Mouse (Mus musculus) erythroblast, embryonic 14.5 days (primary cell): Measurements from ENCODE around the gene Slc4a11. TPM values are rescaled to one million over a fixed set of nuclear protein-coding genes. Genes with fewer than 3 reads are reported as not detected.

Experiments used
- H3K27me3 ChIP-seq: 2 replicates; pipeline ENCODE4 v1.6.1; 2012; ENCODE audit warnings: inconsistent platforms; ENCODE audit not compliant: control insufficient read depth
- H3K36me3 ChIP-seq: 2 replicates; pipeline ENCODE4 v1.6.1; 2012; ENCODE audit warnings: mild to moderate bottlenecking, inconsistent platforms; ENCODE audit not compliant: control insufficient read depth
- H3K4me1 ChIP-seq: 2 replicates; pipeline ENCODE4 v1.6.1; 2012; ENCODE audit warnings: inconsistent platforms; ENCODE audit not compliant: control insufficient read depth
- H3K4me3 ChIP-seq: replicated peaks from 2 replicates; pipeline ENCODE3; 2012; ENCODE audit warnings: moderate library complexity, mild to moderate bottlenecking, inconsistent platforms
- H3K9me3 ChIP-seq: 2 replicates; pipeline ENCODE4 v1.6.1; 2012; ENCODE audit warnings: low read length, inconsistent platforms, mixed read lengths; ENCODE audit not compliant: control insufficient read depth
- GATA1 ChIP-seq: IDR thresholded peaks from 2 replicates; pipeline ENCODE4 v1.6.1; 2012; ENCODE audit warnings: low read length, inconsistent platforms, mixed read lengths
- TAL1 ChIP-seq: IDR thresholded peaks from 3 replicates; pipeline ENCODE4 v1.6.1; 2012; ENCODE audit warnings: low read length, inconsistent platforms, mixed read lengths
- polyA plus RNA-seq: library from polyadenylated mRNA; stranded (reverse); fragments of >175 nt; gene quantifications from 2 replicates; pipeline ENCODE4 v1.2.3, GENCODE M21; 2012

Slc4a11 gene
- polyA plus RNA-seq, 1 experiment: not detected

- Histone ChIP-seq H3K4me3 (no peak overlapping the region), H3K9me3 (0 out of 2 replicates have a peak, but pooled peaks cover 2% of the 10 kb centered on the region), H3K4me1 (no peaks in the 10 kb centered on the region), H3K27me3 (no peaks in the 10 kb centered on the region), H3K36me3 (peaks cover 63% of the 10 kb centered on the region)
- no peak for TF ChIP-seq GATA1
- no peak for TF ChIP-seq TAL1
These were observed 30.4 kb upstream of the Slc4a11 start for GRCm38 (mm10) chr2:130727752-130728151.

GRCm38 (mm10) chr2:130724369-130724768, 27.1 kb upstream of the Slc4a11 start:
- Histone ChIP-seq H3K4me1 (no peaks in the 10 kb centered on the region), H3K9me3 (0 out of 2 replicates have a peak, but pooled peaks cover under 1% of the 10 kb centered on the region), H3K27me3 (no peaks in the 10 kb centered on the region), H3K4me3 (no peak overlapping the region), H3K36me3 (peaks cover 49% of the 10 kb centered on the region)
- no peak for TF ChIP-seq GATA1
- no peak for TF ChIP-seq TAL1

- no peak for TF ChIP-seq GATA1
- TF ChIP-seq TAL1: no peak
- Histone ChIP-seq H3K9me3 (no peaks in the 10 kb centered on the region), H3K36me3 (peaks cover 26% of the 10 kb centered on the region), H3K4me3 (no peak overlapping the region), H3K27me3 (no peaks in the 10 kb centered on the region), H3K4me1 (no peaks in the 10 kb centered on the region)
These were observed 20.6 kb upstream of the Slc4a11 start for GRCm38 (mm10) chr2:130717951-130718350.

- Histone ChIP-seq H3K4me3 (no peak overlapping the region), H3K27me3 (no peaks in the 10 kb centered on the region), H3K36me3 (peaks cover 7% of the 10 kb centered on the region), H3K9me3 (no peaks in the 10 kb centered on the region), H3K4me1 (no peaks in the 10 kb centered on the region)
- TF ChIP-seq GATA1: no peak
These were observed 9.7 kb upstream of the Slc4a11 start for GRCm38 (mm10) chr2:130707057-130707456.

- no peaks in the 10 kb centered on the region for H3K9me3 ChIP-seq
- H3K4me3 ChIP-seq: no peak overlapping the region
- peaks cover 7% of the 10 kb centered on the region for H3K36me3 ChIP-seq
- no peaks in the 10 kb centered on the region for H3K27me3 ChIP-seq
- TF ChIP-seq TAL1: no peak
- TF ChIP-seq GATA1: no peak
- H3K4me1 ChIP-seq: no peaks in the 10 kb centered on the region
These were observed 9.3 kb upstream of the Slc4a11 start for GRCm38 (mm10) chr2:130706602-130707001.

GRCm38 (mm10) chr2:130705178-130705577, 7.9 kb upstream of the Slc4a11 start:
- peaks cover 7% of the 10 kb centered on the region for H3K36me3 ChIP-seq
- peaks cover 3% of the 10 kb centered on the region for H3K27me3 ChIP-seq
- no peak overlapping the region for H3K4me3 ChIP-seq
- no peak for TF ChIP-seq TAL1
- TF ChIP-seq GATA1: no peak
- H3K9me3 ChIP-seq: no peaks in the 10 kb centered on the region
- H3K4me1 ChIP-seq: no peaks in the 10 kb centered on the region

GRCm38 (mm10) chr2:130704040-130705001, 7.0 kb upstream of the Slc4a11 start:
- no peak for TF ChIP-seq GATA1
- no peak for TF ChIP-seq TAL1

GRCm38 (mm10) chr2:130697821-130698266, 525 bp upstream of the Slc4a11 start:
- Histone ChIP-seq H3K9me3 (no peaks in the 10 kb centered on the region; the same call in 1 of the 2 replicates), H3K4me3 (peak overlapping the region; percentile 34), H3K36me3 (no peaks in the 10 kb centered on the region), H3K27me3 (peaks cover 59% of the 10 kb centered on the region), H3K4me1 (peaks cover 12% of the 10 kb centered on the region)
- TF ChIP-seq TAL1 (no peak), GATA1 (no peak)

More at GRCm38 (mm10) chr2:130704040-130705001, 7.0 kb upstream of the Slc4a11 start:
- Histone ChIP-seq H3K4me3 (no peak overlapping the region), H3K27me3 (peaks cover 12% of the 10 kb centered on the region), H3K4me1 (no peaks in the 10 kb centered on the region), H3K36me3 (peaks cover 7% of the 10 kb centered on the region), H3K9me3 (no peaks in the 10 kb centered on the region)

- no peaks in the 10 kb centered on the region; the same call in 1 of the 2 replicates for H3K9me3 ChIP-seq
- H3K4me3 ChIP-seq: peak overlapping the region; percentile 34
- TF ChIP-seq TAL1 (no peak), GATA1 (no peak)
- peaks cover 12% of the 10 kb centered on the region for H3K4me1 ChIP-seq
- no peaks in the 10 kb centered on the region for H3K36me3 ChIP-seq
- H3K27me3 ChIP-seq: peaks cover 59% of the 10 kb centered on the region
These were observed 593 bp downstream of the Slc4a11 start for GRCm38 (mm10) chr2:130696700-130697152.
